Mouse (Mus musculus) neural tube, embryonic 11.5 days (tissue): ENCODE data around the gene Mmp14. TPM values are rescaled to one million over a fixed set of nuclear protein-coding genes. Genes with fewer than 3 reads are reported as not detected.

ENCODE experiments used
- ATAC-seq: fragments of 200-750 bp; cut with Nextera tagmentation; 2 replicates; pipeline ENCODE4 v1.8.0; 2017; ENCODE audit warnings: moderate number of reproducible peaks, mild to moderate bottlenecking, moderate TSS enrichment, moderate library complexity; ENCODE audit not compliant: insufficient read depth, low FRiP score, low TSS enrichment
- DNase-seq: peaks from one replicate; pipeline ENCODE4 v3.0.0-alpha.2; 2015; ENCODE audit warnings: low spot score
- H3K27ac ChIP-seq: fragments of 300-500 bp; sonication (generic); 2 replicates; pipeline ENCODE4 v1.5.1; 2014; ENCODE audit warnings: low read depth, mild to moderate bottlenecking, low read length
- H3K27me3 ChIP-seq: fragments of 300-500 bp; sonication (generic); 2 replicates; pipeline ENCODE4 v1.6.1; 2014; ENCODE audit warnings: mild to moderate bottlenecking, low read length, mixed read lengths; ENCODE audit not compliant: control insufficient read depth, insufficient read depth
- H3K36me3 ChIP-seq: fragments of 300-500 bp; sonication (generic); 2 replicates; pipeline ENCODE4 v1.6.1; 2014; ENCODE audit warnings: mild to moderate bottlenecking, low read length, moderate library complexity, mixed read lengths; ENCODE audit not compliant: control insufficient read depth, insufficient read depth
- H3K4me1 ChIP-seq: fragments of 300-500 bp; sonication (generic); 2 replicates; pipeline ENCODE4 v1.6.1; 2014; ENCODE audit warnings: low read length, mixed read lengths; ENCODE audit not compliant: control insufficient read depth, insufficient read depth
- H3K4me2 ChIP-seq: fragments of 300-500 bp; sonication (generic); 2 replicates; pipeline ENCODE4 v1.6.1; 2014; ENCODE audit warnings: low read depth, mild to moderate bottlenecking, moderate library complexity
- H3K4me3 ChIP-seq: fragments of 300-500 bp; sonication (generic); 2 replicates; pipeline ENCODE4 v1.5.1; 2014; ENCODE audit warnings: low read depth, low read length
- H3K9ac ChIP-seq: fragments of 300-500 bp; sonication (generic); 2 replicates; pipeline ENCODE4 v1.6.1; 2014; ENCODE audit warnings: mild to moderate bottlenecking, low read length
- H3K9me3 ChIP-seq: fragments of 300-500 bp; sonication (generic); 2 replicates; pipeline ENCODE4 v1.6.1; 2016; ENCODE audit warnings: low read length; ENCODE audit not compliant: control insufficient read depth
- WGBS: fragments of 180-500 bp; shearing (Covaris S2); extraction: QIAGEN DNeasy Blood & Tissue Kit; methylation state at CpG from one replicate; pipeline ENCODE4 v1.1.7; 2014; 5-methylcytosine and 5-hydroxymethylcytosine counted together
- polyA plus RNA-seq: library from polyadenylated mRNA; unstranded; fragments of >200 nt; fragmentation: Nextera tagmentation; extraction: Ambion mirVana; gene quantifications from 2 replicates; pipeline ENCODE4 v1.2.1, GENCODE M21; 2014

Mmp14 gene
- polyA plus RNA-seq, 1 experiment from 2014 or later = 70.6 TPM

DNA sequence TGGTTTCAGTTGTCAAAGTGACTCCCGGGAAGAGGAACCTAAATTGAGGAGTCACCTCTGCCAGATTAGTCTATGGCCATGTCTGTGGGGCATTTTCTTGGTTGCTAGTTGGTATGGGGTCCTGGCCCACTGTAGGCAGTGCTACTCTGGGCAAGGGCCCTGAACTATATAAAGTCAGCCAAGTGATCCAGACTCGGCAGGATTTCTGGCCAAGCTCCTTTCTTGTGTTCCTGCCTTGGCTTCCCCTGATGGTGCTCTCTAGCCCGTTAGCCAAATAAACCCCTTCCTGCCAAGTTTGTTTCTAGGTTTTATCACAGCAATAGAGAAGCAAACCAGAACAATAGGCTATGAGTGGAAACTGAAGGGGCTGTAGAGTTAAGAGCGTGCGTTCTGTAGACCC lies 43.3 kb downstream of the Mmp14 start:
- H3K27me3 ChIP-seq = peaks cover 4% of the 10 kb centered on the region; the same call in 1 of the 2 replicates
- H3K4me3 ChIP-seq = no peak overlapping the region
- no peak overlapping the region for H3K9ac ChIP-seq
- no peak for DNase-seq
- no peak overlapping the region for H3K27ac ChIP-seq
- peaks cover 4% of the 10 kb centered on the region for H3K4me1 ChIP-seq
- H3K4me2 ChIP-seq = no peak overlapping the region
- no peaks in the 10 kb centered on the region; the same call in 1 of the 2 replicates for H3K36me3 ChIP-seq
- WGBS = 79% methylated on average over 5 of the region's 5 CpGs
- no peaks in the 10 kb centered on the region for H3K9me3 ChIP-seq
- no peak for ATAC-seq

DNA sequence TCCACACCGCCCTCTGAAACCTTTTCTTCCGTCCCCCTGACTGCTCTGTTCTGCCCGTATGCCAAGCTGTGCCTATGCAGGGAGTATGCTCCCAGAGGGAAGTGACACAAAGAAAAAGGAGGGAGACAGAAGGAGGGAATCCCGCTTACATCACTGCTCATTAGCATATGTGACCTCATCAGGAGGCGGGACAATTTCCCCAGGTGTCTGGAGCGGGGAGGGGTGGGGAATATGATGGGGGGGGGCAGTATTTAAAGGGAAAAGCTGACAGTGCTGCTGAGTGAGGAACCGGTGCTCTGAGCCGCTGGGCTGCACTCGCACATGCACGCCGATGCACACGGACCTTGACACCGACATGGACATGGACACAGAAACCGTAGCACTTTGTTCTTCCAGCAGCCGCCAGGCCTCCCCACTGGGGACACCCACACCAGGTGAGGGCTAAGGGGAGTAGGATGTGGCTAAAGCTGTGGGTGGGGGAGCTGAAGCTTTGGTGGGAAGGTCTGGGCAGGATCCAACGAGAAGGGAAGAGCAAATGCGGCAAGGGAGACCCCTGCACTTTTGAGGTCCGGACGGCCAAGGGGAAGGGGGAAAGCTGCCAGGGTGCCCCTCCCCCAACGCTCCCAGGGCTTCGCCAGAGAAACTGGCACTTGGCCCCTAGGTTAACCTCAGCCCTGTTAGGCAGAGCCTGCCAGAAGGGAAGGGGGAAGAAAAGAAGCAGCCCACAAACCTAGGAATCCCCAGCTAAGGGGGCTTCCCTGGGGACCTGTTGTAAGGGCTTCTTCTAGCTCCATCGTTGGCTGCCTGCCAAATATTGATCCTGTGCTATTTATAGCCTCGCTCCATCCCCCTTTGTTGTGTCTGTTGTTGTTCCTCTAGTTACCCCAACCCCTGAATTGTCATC lies 44.8 kb downstream of the Mmp14 start, which contains the start of gene Rem2:
Rem2 (plus strand) TSS at position 160 of the 904 bp plus-strand sequence.
- Histone ChIP-seq H3K36me3 (no peaks in the 10 kb centered on the region), H3K9me3 (no peaks in the 10 kb centered on the region), H3K4me2 (peak within 1 kb of the TSS; percentile 55), H3K27me3 (peaks cover 9% of the 10 kb centered on the region; the same call in 1 of the 2 replicates), H3K9ac (peak within 1 kb of the TSS; percentile 53), H3K4me1 (peaks cover 4% of the 10 kb centered on the region), H3K27ac (0 out of 2 replicates have a peak within 1 kb of the TSS, but pooled peaks have one; percentile 31), H3K4me3 (peak within 1 kb of the TSS; percentile 36)
- DNase-seq (peak; percentile 76), ATAC-seq (peak; percentile 85)
- WGBS = 0% methylated on average over 23 of the region's 23 CpGs

DNA sequence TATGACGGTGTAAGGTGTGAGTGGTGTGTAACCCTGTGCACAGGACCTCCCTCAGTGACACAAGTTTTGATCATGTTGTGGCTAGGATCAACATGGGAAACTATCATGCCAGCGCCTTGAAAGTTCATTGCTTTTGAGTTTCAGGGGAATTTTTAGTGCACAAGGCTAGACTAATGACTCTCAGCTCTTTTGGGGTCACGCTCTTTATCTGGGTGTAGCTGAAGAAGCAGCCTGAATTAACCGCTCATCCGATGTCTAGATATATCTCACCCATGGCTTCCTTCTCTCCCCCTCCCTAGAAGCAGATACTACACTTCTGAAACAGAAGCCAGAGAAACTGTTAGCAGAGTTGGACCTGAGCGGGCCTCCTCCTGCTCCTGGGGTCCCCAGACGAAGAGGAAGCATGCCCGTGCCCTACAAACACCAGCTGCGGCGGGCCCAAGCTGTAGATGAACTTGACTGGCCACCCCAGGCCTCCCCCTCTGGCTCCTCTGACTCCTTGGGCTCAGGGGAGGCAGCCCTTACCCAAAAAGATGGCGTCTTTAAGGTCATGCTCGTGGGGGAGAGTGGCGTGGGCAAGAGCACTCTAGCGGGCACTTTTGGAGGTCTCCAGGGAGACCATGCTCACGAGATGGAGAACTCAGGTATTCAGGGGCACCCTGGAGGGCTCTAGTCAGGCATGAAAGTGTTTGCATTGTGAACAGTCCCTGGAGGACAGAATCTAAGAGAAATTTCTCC lies 45.9 kb downstream of the Mmp14 start:
- H3K4me1 ChIP-seq = peaks cover 4% of the 10 kb centered on the region
- H3K27ac ChIP-seq = no peak overlapping the region
- H3K9me3 ChIP-seq = no peaks in the 10 kb centered on the region
- ATAC-seq (no peak), DNase-seq (no peak)
- H3K27me3 ChIP-seq = peaks cover 9% of the 10 kb centered on the region; the same call in 1 of the 2 replicates
- no peak overlapping the region; the same call in 1 of the 2 replicates for H3K9ac ChIP-seq
- peak overlapping the region; percentile 55 for H3K4me2 ChIP-seq
- whole genome bisulfite sequencing = 72% methylated on average over 15 of the region's 15 CpGs
- no peaks in the 10 kb centered on the region for H3K36me3 ChIP-seq
- H3K4me3 ChIP-seq = no peak overlapping the region

- ATAC-seq (no peak), DNase-seq (peak; percentile 47)
- peak overlapping the region; percentile 31 for H3K4me3 ChIP-seq
- H3K4me1 ChIP-seq = peaks cover 4% of the 10 kb centered on the region
- H3K36me3 ChIP-seq = no peaks in the 10 kb centered on the region
- 1% methylated on average over 40 of the region's 40 CpGs for WGBS
- peaks cover 2% of the 10 kb centered on the region; the same call in 1 of the 2 replicates for H3K9me3 ChIP-seq
- H3K27me3 ChIP-seq = peaks cover 9% of the 10 kb centered on the region; the same call in 1 of the 2 replicates
- H3K27ac ChIP-seq = no peak overlapping the region
- peak overlapping the region; percentile 33 for H3K9ac ChIP-seq
- H3K4me2 ChIP-seq = peak overlapping the region; percentile 43
These were observed 48.1 kb downstream of the Mmp14 start for GRCm38 (mm10) chr14:54479451-54479920.

GRCm38 (mm10) chr14:54480673-54481072 lies 49.3 kb downstream of the Mmp14 start:
- Histone ChIP-seq H3K4me1 (peaks cover 2% of the 10 kb centered on the region), H3K27ac (no peak overlapping the region), H3K4me2 (no peak overlapping the region), H3K27me3 (peaks cover 9% of the 10 kb centered on the region; the same call in 1 of the 2 replicates), H3K9me3 (peaks cover 2% of the 10 kb centered on the region; the same call in 1 of the 2 replicates), H3K36me3 (no peaks in the 10 kb centered on the region), H3K9ac (no peak overlapping the region), H3K4me3 (no peak overlapping the region)
- ATAC-seq = no peak
- 72% methylated on average over 6 of the region's 6 CpGs for WGBS
- DNase-seq = no peak

- Histone ChIP-seq H3K4me2 (no peak overlapping the region), H3K36me3 (no peaks in the 10 kb centered on the region), H3K9ac (no peak overlapping the region), H3K9me3 (peaks cover 2% of the 10 kb centered on the region; the same call in 1 of the 2 replicates), H3K4me3 (no peak overlapping the region), H3K27ac (no peak overlapping the region), H3K27me3 (peaks cover 9% of the 10 kb centered on the region; the same call in 1 of the 2 replicates), H3K4me1 (no peaks in the 10 kb centered on the region; the same call in 1 of the 2 replicates)
- ATAC-seq (no peak), DNase-seq (no peak)
- 79% methylated on average over 8 of the region's 8 CpGs for WGBS
These were observed 50.0 kb downstream of the Mmp14 start for GRCm38 (mm10) chr14:54481402-54481801.

DNA sequence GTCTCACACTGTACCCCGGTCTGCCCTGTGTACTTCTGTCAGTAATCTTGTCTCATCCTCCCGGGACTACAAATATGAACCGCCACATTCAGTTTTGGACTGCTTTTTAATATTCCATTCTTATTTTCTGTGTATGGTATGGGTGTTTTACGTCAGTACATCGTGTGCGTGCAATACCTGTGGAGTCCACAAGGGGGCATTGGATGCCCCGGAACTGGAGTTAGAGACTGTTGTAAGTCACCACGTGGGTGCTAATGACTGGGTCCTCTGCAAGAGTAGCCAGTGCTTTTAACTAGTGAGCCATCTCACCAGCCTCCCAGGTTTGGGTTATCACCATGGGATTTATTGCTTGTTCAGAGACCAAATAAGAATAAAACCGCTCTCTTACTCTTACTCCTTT lies 51.1 kb downstream of the Mmp14 start:
- H3K27ac ChIP-seq = no peak overlapping the region
- no peak overlapping the region for H3K9ac ChIP-seq
- no peaks in the 10 kb centered on the region for H3K36me3 ChIP-seq
- peaks cover 9% of the 10 kb centered on the region; the same call in 1 of the 2 replicates for H3K27me3 ChIP-seq
- H3K4me2 ChIP-seq = no peak overlapping the region
- no peaks in the 10 kb centered on the region; the same call in 1 of the 2 replicates for H3K4me1 ChIP-seq
- 37% methylated on average over 9 of the region's 9 CpGs for WGBS
- no peak for ATAC-seq
- H3K9me3 ChIP-seq = peaks cover 2% of the 10 kb centered on the region; the same call in 1 of the 2 replicates
- H3K4me3 ChIP-seq = no peak overlapping the region
- DNase-seq = peak; percentile 44

GRCm38 (mm10) chr14:54485899-54486298 lies 54.5 kb downstream of the Mmp14 start:
- Histone ChIP-seq H3K27ac (no peak overlapping the region), H3K9ac (no peak overlapping the region), H3K9me3 (peaks cover 2% of the 10 kb centered on the region; the same call in 1 of the 2 replicates), H3K4me1 (no peaks in the 10 kb centered on the region), H3K4me3 (no peak overlapping the region), H3K4me2 (no peak overlapping the region), H3K36me3 (no peaks in the 10 kb centered on the region), H3K27me3 (no peaks in the 10 kb centered on the region)
- no peak for DNase-seq
- WGBS = 93% methylated on average over 7 of the region's 7 CpGs
- ATAC-seq = no peak
